Mouse (Mus musculus): ENCODE data around the gene Gm5965. TPM values are rescaled to one million over a fixed set of nuclear protein-coding genes. Genes with fewer than 3 reads are reported as not detected.

Gm5965 gene
- total and polyA plus RNA-seq, 2 experiments from 2014 or later: not detected

DNA sequence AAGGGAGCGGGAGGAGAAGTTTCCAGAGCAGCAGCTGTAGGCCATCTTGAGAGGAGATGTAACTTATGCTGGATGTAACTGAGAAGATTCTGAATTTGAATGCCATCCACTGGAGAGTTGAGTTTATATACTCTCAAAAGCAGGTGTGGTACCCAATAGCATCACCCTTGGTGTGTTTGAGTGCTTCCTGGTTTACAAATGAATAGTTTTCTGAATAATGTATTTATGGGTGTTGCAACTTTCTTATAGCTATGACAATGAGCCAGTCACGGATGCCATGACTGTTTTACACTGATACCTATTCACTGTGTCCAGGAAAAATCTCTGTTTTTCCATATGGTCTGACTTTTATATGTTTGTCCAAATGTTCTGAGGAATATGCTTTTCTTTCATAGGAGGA lies 3.6 kb upstream of the Gm5965 start, which contains the start of gene 2310057N15Rik:
2310057N15Rik (minus strand) TSS at position 101 of the 400 bp plus-strand sequence.
- H3K4me3 ChIP-seq (ENCODE audit: low read depth, low read length): no peak within 1 kb of the TSS

DNA sequence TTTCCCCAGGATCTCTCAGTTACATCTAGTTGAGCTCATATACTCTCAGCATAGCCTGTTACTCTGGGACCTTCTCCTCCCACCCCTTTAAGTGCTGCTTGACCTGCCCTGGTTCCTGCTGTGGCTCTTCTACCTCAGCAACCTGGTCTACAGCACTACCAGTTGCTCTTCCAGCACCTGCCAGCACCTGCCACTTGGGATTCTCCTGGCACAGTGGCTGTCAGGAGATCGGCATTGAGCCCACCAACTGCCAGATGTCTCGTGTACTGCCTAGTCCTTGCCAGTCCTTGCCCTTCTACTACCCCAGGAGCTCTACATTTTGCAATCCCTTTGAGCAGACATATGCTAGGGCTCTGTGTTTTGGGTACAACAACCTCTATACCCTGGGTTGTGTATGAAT lies 9.1 kb downstream of the Gm5965 start:
- Histone ChIP-seq H3K9ac (replicated peaks; ENCODE audit: low read length, poor library complexity, severe bottlenecking) (no peak overlapping the region), H3K4me1 (ENCODE audit: insufficient read depth, low read length) (no peaks in the 10 kb centered on the region), H3K4me2 (ENCODE audit: low read depth, low read length, poor library complexity, severe bottlenecking) (no peak overlapping the region), H3K36me3 (ENCODE audit: insufficient read depth, low read length) (no peaks in the 10 kb centered on the region), H3K9me3 (ENCODE audit: low read length) (no peaks in the 10 kb centered on the region), H3K27ac (ENCODE audit: low read depth, low read length) (no peak overlapping the region), H3K27me3 (ENCODE audit: insufficient read depth, low read length) (no peaks in the 10 kb centered on the region), H3K4me3 (ENCODE audit: low read depth, low read length) (no peak overlapping the region)
- 77% methylated on average over 2 of the region's 2 CpGs for WGBS
- ATAC-seq (ENCODE audit: low FRiP score) (no peak), DNase-seq (ENCODE audit: low spot score) (peak; percentile 3)
- no peak for TF ChIP-seq CTCF (IDR thresholded peaks at IDR 0.05)

More for the DNA sequence above, 3.6 kb upstream of the Gm5965 start, which contains the start of gene 2310057N15Rik:
- H3K36me3 ChIP-seq (ENCODE audit: insufficient read depth, low read length): no peaks in the 10 kb centered on the region
- ATAC-seq (ENCODE audit: low FRiP score): no peak
- no peak for DNase-seq (ENCODE audit: low spot score)
- H3K9me3 ChIP-seq (ENCODE audit: low read length): no peaks in the 10 kb centered on the region
- no peak for TF ChIP-seq CTCF (IDR thresholded peaks at IDR 0.05)
- H3K27ac ChIP-seq (ENCODE audit: low read depth, low read length): no peak within 1 kb of the TSS
- H3K4me1 ChIP-seq (ENCODE audit: insufficient read depth, low read length): no peaks in the 10 kb centered on the region
- no peak within 1 kb of the TSS for H3K9ac ChIP-seq (replicated peaks; ENCODE audit: low read length, poor library complexity, severe bottlenecking)
- H3K27me3 ChIP-seq (ENCODE audit: insufficient read depth, low read length): no peaks in the 10 kb centered on the region
- WGBS: 87% methylated on average over 2 of the region's 2 CpGs
- H3K4me2 ChIP-seq (ENCODE audit: low read depth, low read length, poor library complexity, severe bottlenecking): no peak within 1 kb of the TSS

DNA sequence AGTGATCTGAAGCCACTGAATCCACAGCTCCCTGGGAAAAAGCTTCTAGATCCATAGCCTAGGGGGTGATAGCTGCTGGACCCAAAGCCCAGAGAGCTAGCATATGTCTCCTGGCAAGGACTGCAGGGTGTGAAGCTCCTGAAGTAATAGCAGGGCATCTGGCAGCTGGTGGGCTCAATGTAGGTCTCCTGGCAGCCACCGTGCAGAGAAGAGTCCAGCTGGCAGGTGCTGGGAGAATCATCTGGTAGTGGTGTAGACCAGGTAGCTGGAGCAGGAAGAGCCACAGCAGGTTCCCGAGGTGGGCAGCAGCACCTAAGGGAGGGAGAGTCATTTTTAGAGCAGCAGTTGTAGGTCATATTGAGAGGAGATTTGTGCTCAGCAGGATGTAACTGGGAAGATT lies 34.1 kb downstream of the Gm5965 start, which contains the start of gene Gm20741:
Gm20741 (minus strand) TSS at position 394 of the 400 bp plus-strand sequence.
- H3K27me3 ChIP-seq (ENCODE audit: insufficient read depth, low read length): no peaks in the 10 kb centered on the region
- 89% methylated on average over 2 of the region's 2 CpGs for WGBS
- DNase-seq (ENCODE audit: low spot score) (peak; percentile 8), ATAC-seq (ENCODE audit: low FRiP score) (no peak)
- no peak within 1 kb of the TSS for H3K4me2 ChIP-seq (ENCODE audit: low read depth, low read length, poor library complexity, severe bottlenecking)
- H3K4me1 ChIP-seq (ENCODE audit: insufficient read depth, low read length): no peaks in the 10 kb centered on the region
- no peak within 1 kb of the TSS for H3K4me3 ChIP-seq (ENCODE audit: low read depth, low read length)
- no peak within 1 kb of the TSS for H3K9ac ChIP-seq (replicated peaks; ENCODE audit: low read length, poor library complexity, severe bottlenecking)
- H3K9me3 ChIP-seq (ENCODE audit: low read length): no peaks in the 10 kb centered on the region
- no peaks in the 10 kb centered on the region for H3K36me3 ChIP-seq (ENCODE audit: insufficient read depth, low read length)
- no peak within 1 kb of the TSS for H3K27ac ChIP-seq (ENCODE audit: low read depth, low read length)
- no peak for TF ChIP-seq CTCF (IDR thresholded peaks at IDR 0.05)

DNA sequence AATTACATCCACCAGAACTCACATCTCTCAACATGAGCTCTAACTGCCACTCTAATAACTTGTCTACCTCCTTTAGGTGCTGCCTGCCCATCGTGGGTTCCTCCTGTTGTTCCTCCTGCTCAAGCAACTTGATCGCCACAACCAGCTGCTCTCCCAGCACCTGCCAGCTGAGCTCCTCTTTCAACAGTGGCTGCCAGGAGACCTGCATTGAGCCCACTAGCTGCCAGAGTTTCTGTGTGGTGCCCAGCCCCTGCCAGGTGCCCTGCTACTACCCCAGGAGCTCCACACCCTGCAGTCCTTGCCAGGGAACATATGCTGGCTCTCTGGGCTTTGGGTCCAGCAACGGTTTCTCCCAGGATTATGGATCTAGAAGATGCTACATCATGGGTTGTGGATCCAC lies 42.4 kb downstream of the Gm5965 start, which contains the start of gene Krtap15:
Krtap15 (plus strand) TSS at position 150 of the 400 bp plus-strand sequence.
- no peak for DNase-seq (ENCODE audit: low spot score)
- H3K4me3 ChIP-seq (ENCODE audit: low read depth, low read length): no peak within 1 kb of the TSS
- no peak within 1 kb of the TSS for H3K4me2 ChIP-seq (ENCODE audit: low read depth, low read length, poor library complexity, severe bottlenecking)
- no peak within 1 kb of the TSS for H3K9ac ChIP-seq (replicated peaks; ENCODE audit: low read length, poor library complexity, severe bottlenecking)
- TF ChIP-seq CTCF (IDR thresholded peaks at IDR 0.05): no peak
- H3K9me3 ChIP-seq (ENCODE audit: low read length): no peaks in the 10 kb centered on the region
- H3K4me1 ChIP-seq (ENCODE audit: insufficient read depth, low read length): no peaks in the 10 kb centered on the region
- no peaks in the 10 kb centered on the region for H3K36me3 ChIP-seq (ENCODE audit: insufficient read depth, low read length)
- H3K27ac ChIP-seq (ENCODE audit: low read depth, low read length): no peak within 1 kb of the TSS
- WGBS: 82% methylated on average over 3 of the region's 3 CpGs
- no peaks in the 10 kb centered on the region for H3K27me3 ChIP-seq (ENCODE audit: insufficient read depth, low read length)
- no peak for ATAC-seq (ENCODE audit: low FRiP score)

DNA sequence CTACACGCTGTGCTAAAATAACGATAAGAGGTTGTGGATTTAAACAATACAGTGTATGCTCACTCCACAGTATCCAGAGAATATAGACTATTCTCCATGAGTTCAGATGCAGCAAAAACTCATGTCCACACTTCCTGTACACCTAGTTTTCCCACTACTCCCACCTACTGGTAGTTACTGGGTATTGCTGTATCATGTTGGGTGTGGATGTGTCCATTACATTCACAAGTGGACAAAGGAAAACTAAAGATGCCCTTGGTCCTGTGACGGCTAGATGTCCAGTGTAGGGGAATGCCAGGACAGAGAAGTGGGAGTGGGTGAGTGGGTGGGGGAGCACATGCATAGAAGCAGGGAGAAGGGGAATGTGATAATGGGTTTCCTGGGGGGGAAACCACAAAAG lies 46.0 kb downstream of the Gm5965 start:
- ATAC-seq (ENCODE audit: low FRiP score): no peak

DNA sequence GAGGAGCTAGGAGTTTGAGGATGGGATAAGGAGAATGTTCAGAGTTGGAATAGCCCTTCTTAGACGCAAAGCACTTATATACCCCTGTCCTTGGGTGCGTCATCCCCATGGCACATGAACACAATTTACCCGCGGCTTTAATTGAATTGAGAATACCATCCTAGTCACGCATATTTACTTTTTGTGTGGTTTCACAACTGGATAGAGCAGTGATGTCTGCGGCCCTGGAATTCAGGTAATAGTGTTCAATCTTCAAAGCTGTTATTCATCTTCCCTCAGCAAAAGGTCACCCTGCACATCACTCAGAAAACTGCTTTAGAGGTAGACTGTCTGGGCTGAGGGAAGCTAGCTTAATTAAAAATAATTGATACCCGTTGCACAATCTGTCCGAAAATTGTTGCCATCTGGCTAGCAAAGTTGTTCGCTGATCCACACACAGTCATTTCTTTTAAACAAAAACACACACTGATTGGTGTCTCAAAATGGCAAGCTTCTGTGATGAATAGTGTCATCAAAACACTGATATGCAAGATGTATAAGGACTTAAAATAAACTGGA lies 48.5 kb downstream of the Gm5965 start, which contains the start of gene Krtap14:
Krtap14 (minus strand) TSS at position 51 of the 558 bp plus-strand sequence.
- Histone ChIP-seq H3K27ac (ENCODE audit: low read depth, low read length) (no peak within 1 kb of the TSS), H3K27me3 (ENCODE audit: insufficient read depth, low read length) (no peaks in the 10 kb centered on the region), H3K4me1 (ENCODE audit: insufficient read depth, low read length) (no peaks in the 10 kb centered on the region), H3K4me3 (ENCODE audit: low read depth, low read length) (no peak within 1 kb of the TSS), H3K9me3 (ENCODE audit: low read length) (no peaks in the 10 kb centered on the region), H3K36me3 (ENCODE audit: insufficient read depth, low read length) (no peaks in the 10 kb centered on the region), H3K4me2 (ENCODE audit: low read depth, low read length, poor library complexity, severe bottlenecking) (no peak within 1 kb of the TSS), H3K9ac (replicated peaks; ENCODE audit: low read length, poor library complexity, severe bottlenecking) (no peak within 1 kb of the TSS)
- WGBS: 88% methylated on average over 9 of the region's 9 CpGs
- peak; percentile 31 for DNase-seq (ENCODE audit: low spot score)
- TF ChIP-seq CTCF (IDR thresholded peaks at IDR 0.05): no peak
- ATAC-seq (ENCODE audit: low FRiP score): no peak

More for the DNA sequence above, 46.0 kb downstream of the Gm5965 start:
- Histone ChIP-seq H3K4me3 (ENCODE audit: low read depth, low read length) (no peak overlapping the region), H3K4me1 (ENCODE audit: insufficient read depth, low read length) (no peaks in the 10 kb centered on the region), H3K9me3 (ENCODE audit: low read length) (no peaks in the 10 kb centered on the region), H3K27me3 (ENCODE audit: insufficient read depth, low read length) (no peaks in the 10 kb centered on the region), H3K4me2 (ENCODE audit: low read depth, low read length, poor library complexity, severe bottlenecking) (no peak overlapping the region), H3K27ac (ENCODE audit: low read depth, low read length) (no peak overlapping the region), H3K9ac (replicated peaks; ENCODE audit: low read length, poor library complexity, severe bottlenecking) (no peak overlapping the region), H3K36me3 (ENCODE audit: insufficient read depth, low read length) (no peaks in the 10 kb centered on the region)
- DNase-seq (ENCODE audit: low spot score): peak; percentile 16
- 80% methylated on average over 3 of the region's 3 CpGs for WGBS
- peak; percentile 64 for TF ChIP-seq CTCF (IDR thresholded peaks at IDR 0.05)
